Mouse (Mus musculus): Measurements from ENCODE around the gene Pard3.

- TF ChIP-seq CTCF (IDR thresholded peaks at IDR 0.05; ENCODE audit: low read depth) (no peak), EP300 (optimal IDR thresholded peaks at IDR 0.05) (no peak)
Observed at GRCm38 (mm10) chr8:127271186-127271585, 207.5 kb downstream of the Pard3 start.

Measured in stomach, postnatal 0 days (tissue).